Mouse (Mus musculus): Measurements from ENCODE around the gene Cfc1. TPM values are rescaled to one million over a fixed set of nuclear protein-coding genes. Genes with fewer than 3 reads are reported as not detected.

Cfc1 gene
- total RNA-seq, 2 experiments from 2014 or later: not detected

GRCm38 (mm10) chr1:34569876-34570275, 34.4 kb downstream of the Cfc1 start:
- no peak for DNase-seq
- H3K27ac ChIP-seq: no peak overlapping the region
- intact Hi-C loops (cut with DNase I): no loop called here
- TF ChIP-seq CTCF (IDR thresholded peaks at IDR 0.05): no peak
- no peak overlapping the region for H3K4me3 ChIP-seq

- Histone ChIP-seq H3K4me3 (no peak overlapping the region), H3K27ac (no peak overlapping the region)
- TF ChIP-seq CTCF (IDR thresholded peaks at IDR 0.05): no peak
- intact Hi-C loops (cut with DNase I): no loop called here
- no peak for DNase-seq
These were observed 36.0 kb downstream of the Cfc1 start for GRCm38 (mm10) chr1:34571431-34571830.

- no peak overlapping the region for H3K27ac ChIP-seq
- intact Hi-C loops (cut with DNase I): no loop called here
- DNase-seq: no peak
- TF ChIP-seq CTCF (IDR thresholded peaks at IDR 0.05): no peak
- no peak overlapping the region for H3K4me3 ChIP-seq
These were observed 37.8 kb downstream of the Cfc1 start for GRCm38 (mm10) chr1:34573221-34573620.

- Histone ChIP-seq H3K4me3 (peak within 1 kb of the TSS; percentile 23), H3K27ac (no peak within 1 kb of the TSS)
- intact Hi-C loops (cut with DNase I): no loop called here
- DNase-seq: peak; percentile 61
- no peak for TF ChIP-seq CTCF (IDR thresholded peaks at IDR 0.05)
These were observed 43.7 kb downstream of the Cfc1 start, which contains the start of gene Amer3 for GRCm38 (mm10) chr1:34578851-34579781. Amer3 (plus strand) TSS chr1:34579657.

- Histone ChIP-seq H3K27ac (no peak overlapping the region), H3K4me3 (peak overlapping the region; percentile 23; the same call in 1 of the 2 replicates)
- no peak for DNase-seq
- intact Hi-C loops (cut with DNase I): no loop called here
- no peak for TF ChIP-seq CTCF (IDR thresholded peaks at IDR 0.05)
These were observed 44.4 kb downstream of the Cfc1 start for GRCm38 (mm10) chr1:34579782-34580356.

- no peak for TF ChIP-seq CTCF (IDR thresholded peaks at IDR 0.05)
These were observed 46.8 kb downstream of the Cfc1 start for GRCm38 (mm10) chr1:34582218-34582617.

GRCm38 (mm10) chr1:34583821-34584263, 48.4 kb downstream of the Cfc1 start:
- Histone ChIP-seq H3K4me3 (no peak overlapping the region), H3K27ac (no peak overlapping the region)
- no peak for DNase-seq
- TF ChIP-seq CTCF (IDR thresholded peaks at IDR 0.05): no peak
- intact Hi-C loops (cut with DNase I): no loop called here

More at GRCm38 (mm10) chr1:34582218-34582617, 46.8 kb downstream of the Cfc1 start:
- no peak overlapping the region for H3K4me3 ChIP-seq
- no peak overlapping the region for H3K27ac ChIP-seq
- intact Hi-C loops (cut with DNase I): no loop called here
- no peak for DNase-seq

- intact Hi-C loops (cut with DNase I): no loop called here
- DNase-seq: no peak
- Histone ChIP-seq H3K27ac (no peak overlapping the region), H3K4me3 (no peak overlapping the region)
- no peak for TF ChIP-seq CTCF (IDR thresholded peaks at IDR 0.05)
These were observed 49.3 kb downstream of the Cfc1 start for GRCm38 (mm10) chr1:34584736-34585135.

- Histone ChIP-seq H3K4me3 (no peak overlapping the region), H3K27ac (no peak overlapping the region)
- TF ChIP-seq CTCF (IDR thresholded peaks at IDR 0.05): no peak
- DNase-seq: no peak
- intact Hi-C loops (cut with DNase I): no loop called here
These were observed 52.0 kb downstream of the Cfc1 start for GRCm38 (mm10) chr1:34587298-34588096.

Other genes starting within 250 kb of the Cfc1 start
- gene Ccdc115, start 96.0 kb upstream of the Cfc1 start, total RNA-seq (2021): 10 to 100 TPM; 10.8 to 13.6 TPM
- gene Imp4, start 95.8 kb upstream of the Cfc1 start, total RNA-seq (2021): 10 to 100 TPM in 1 of 2 experiments, 1 to 10 TPM in 1; 8.7 to 14.0 TPM
- 1 to 10 TPM; 1.8 to 2.3 TPM for gene Ptpn18, start 75.9 kb upstream of the Cfc1 start, total RNA-seq (2021)
- gene Prss39, start 37.2 kb upstream of the Cfc1 start, total RNA-seq (2021): not detected
- gene Prss40, start 25.3 kb downstream of the Cfc1 start, total RNA-seq (2021): not detected
- gene Amer3, start 44.0 kb downstream of the Cfc1 start, total RNA-seq (2021): not detected